ENCODE assay signal across 8 mouse cellular contexts in the genomic region with DNA sequence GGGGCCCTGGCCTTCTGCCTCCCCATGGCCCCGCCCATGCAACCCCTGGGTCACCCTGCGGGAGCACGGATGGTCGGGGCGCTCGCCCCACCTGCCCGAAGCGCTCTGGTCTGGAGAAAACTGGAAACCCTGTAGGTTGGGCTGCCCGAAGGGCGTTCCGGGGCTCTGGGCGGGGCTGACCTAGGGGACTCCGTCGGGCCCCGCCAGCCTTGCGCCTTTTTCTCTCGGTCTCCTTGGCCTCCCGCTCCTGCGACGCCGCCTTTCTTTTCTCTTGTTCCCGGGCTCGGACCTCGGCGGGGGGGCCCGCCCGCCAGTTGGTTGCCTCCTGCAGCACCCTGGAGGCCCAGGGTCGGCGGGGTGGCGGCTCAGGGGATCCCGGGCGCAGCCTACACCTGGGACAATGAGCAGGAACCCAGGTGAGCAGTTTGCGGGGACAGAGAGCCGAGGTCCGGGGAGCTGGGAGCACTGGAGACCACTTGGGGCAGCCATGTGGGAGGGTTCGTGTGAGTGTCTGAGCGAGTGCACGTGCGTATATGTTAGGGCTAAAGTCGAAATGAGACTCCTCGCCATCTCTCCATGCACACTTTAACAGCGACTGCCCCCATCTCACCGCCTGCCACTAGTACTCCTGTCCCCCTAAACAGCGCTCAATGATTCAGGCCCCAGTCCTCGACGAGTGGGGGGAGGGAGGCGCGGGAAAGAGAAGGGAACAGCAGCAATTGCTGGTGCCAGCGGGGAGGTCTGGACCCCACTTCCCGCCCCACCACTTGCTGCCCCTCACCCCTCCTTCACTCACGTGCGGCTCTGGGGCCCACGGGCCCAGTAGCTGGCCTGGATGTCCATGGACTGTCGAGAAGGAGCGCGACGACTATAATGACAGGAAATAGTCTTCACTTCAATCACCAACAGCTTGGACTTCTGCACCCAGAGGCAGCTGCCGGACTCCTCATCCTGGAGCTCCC. TPM values are rescaled to one million over a fixed set of nuclear protein-coding genes. Genes with fewer than 3 reads are reported as not detected.
DNase-seq lines count a peak whose midpoint lies in the region; ATAC-seq and TF ChIP-seq lines count a peak whose summit lies in the region.

No protein-coding gene starts in this region.

- H3K4me1 ChIP-seq in E14TG2a.4 (replicated peaks; ENCODE audit: low read depth, low read length): peaks cover 56% of the 10 kb centered on the region
- H3K4me1 ChIP-seq in forebrain, embryonic 10.5 days: peaks cover 65% of the 10 kb centered on the region
- peaks cover 24% of the 10 kb centered on the region for H3K4me1 ChIP-seq in kidney, embryonic 14.5 days (ENCODE audit: control insufficient read depth, insufficient read depth, low read length)
- H3K4me1 ChIP-seq in midbrain, embryonic 12.5 days: peaks cover 41% of the 10 kb centered on the region

- H3K27me3 ChIP-seq in E14TG2a.4 (ENCODE audit: insufficient read depth, low read length): peaks cover 80% of the 10 kb centered on the region
- H3K27me3 ChIP-seq in forebrain, embryonic 10.5 days (ENCODE audit: poor library complexity, severe bottlenecking): peaks cover 93% of the 10 kb centered on the region
- peaks cover 81% of the 10 kb centered on the region for H3K27me3 ChIP-seq in kidney, embryonic 14.5 days (ENCODE audit: control insufficient read depth, insufficient read depth, low read length)
- peaks cover 81% of the 10 kb centered on the region for H3K27me3 ChIP-seq in midbrain, embryonic 12.5 days

- peaks cover 11% of the 10 kb centered on the region for H3K36me3 ChIP-seq in E14TG2a.4 (ENCODE audit: insufficient read depth, low read length)
- peaks cover 13% of the 10 kb centered on the region for H3K36me3 ChIP-seq in forebrain, embryonic 10.5 days (replicated peaks)
- H3K36me3 ChIP-seq in kidney, embryonic 14.5 days (ENCODE audit: control insufficient read depth, insufficient read depth, low read length): no peaks in the 10 kb centered on the region
- peaks cover 8% of the 10 kb centered on the region; the same call in 1 of the 2 replicates for H3K36me3 ChIP-seq in midbrain, embryonic 12.5 days

- peak; percentile 34 for DNase-seq in gastrocnemius, postnatal 10 days
- DNase-seq in gastrocnemius, postnatal 25 days: no peak
- peak; percentile 40 for DNase-seq in forebrain, embryonic 10.5 days (ENCODE audit: extremely low spot score, low spot score)
- DNase-seq in left cerebral cortex, postnatal 4 days: no peak
- DNase-seq in cerebellum, adult 8-10 months: no peak

- peak overlapping the region; percentile 53 for H3K27ac ChIP-seq in forebrain, embryonic 10.5 days
- no peak overlapping the region for H3K27ac ChIP-seq in kidney, embryonic 14.5 days (ENCODE audit: low read depth, low read length)
- H3K27ac ChIP-seq in midbrain, embryonic 12.5 days (replicated peaks): no peak overlapping the region

- under 1% methylated on average over 58 of the region's 58 CpGs for WGBS in forebrain, embryonic 10.5 days
- WGBS in kidney, embryonic 14.5 days: under 1% methylated on average over 57 of the region's 58 CpGs
- under 1% methylated on average over 55 of the region's 58 CpGs for WGBS in midbrain, embryonic 12.5 days

- no peak for TF ChIP-seq CTCF in E14TG2a.4 (conservative IDR thresholded peaks at IDR 0.05; ENCODE audit: low read length)

- H3K9me3 ChIP-seq in E14TG2a.4 (ENCODE audit: low read length): no peaks in the 10 kb centered on the region
- no peaks in the 10 kb centered on the region for H3K9me3 ChIP-seq in forebrain, embryonic 10.5 days
- H3K9me3 ChIP-seq in kidney, embryonic 14.5 days (ENCODE audit: control insufficient read depth, low read length): no peaks in the 10 kb centered on the region
- H3K9me3 ChIP-seq in midbrain, embryonic 12.5 days: no peaks in the 10 kb centered on the region

- intact Hi-C loops in left cerebral cortex, postnatal 4 days (cut with DNase I): no loop called here

- peak overlapping the region; percentile 40 for H3K9ac ChIP-seq in kidney, embryonic 14.5 days (ENCODE audit: low read depth, low read length)
- H3K9ac ChIP-seq in midbrain, embryonic 12.5 days (replicated peaks): peak overlapping the region; percentile 39; the same call in 1 of the 2 replicates

- ATAC-seq in kidney, embryonic 14.5 days (ENCODE audit: low FRiP score, low TSS enrichment): 0 out of 2 replicates have a peak, but pooled peaks have one; percentile 22
- no peak for ATAC-seq in midbrain, embryonic 12.5 days (ENCODE audit: low FRiP score, low read depth)

- H3K4me3 ChIP-seq in E14TG2a.4 (replicated peaks; ENCODE audit: low read length): peak overlapping the region; percentile 72
- H3K4me3 ChIP-seq in forebrain, embryonic 10.5 days: peak overlapping the region; percentile 48
- peak overlapping the region; percentile 45 for H3K4me3 ChIP-seq in kidney, embryonic 14.5 days (ENCODE audit: low read length)
- H3K4me3 ChIP-seq in midbrain, embryonic 12.5 days: peak overlapping the region; percentile 47

- peak overlapping the region; percentile 58 for H3K4me2 ChIP-seq in kidney, embryonic 14.5 days (replicated peaks; ENCODE audit: low read depth, low read length)
- peak overlapping the region; percentile 66 for H3K4me2 ChIP-seq in midbrain, embryonic 12.5 days (replicated peaks)

RNA-seq across cellular contexts. Expression of a gene that starts 2.2 kb away (rescaled TPM):
- total RNA-seq in gastrocnemius, postnatal 10 days (2021): 1 to 10 TPM; 2.2 to 2.7 TPM
- total RNA-seq in gastrocnemius, postnatal 25 days (2021): under 1 TPM; 0.38 to 0.74 TPM
- polyA plus RNA-seq in forebrain, embryonic 10.5 days (2016; fragmentation: Nextera tagmentation; extraction: Ambion mirVana): 0.10 TPM in 1 of 2 replicates, not detected in the other
- 1.4 TPM in 2 replicates for polyA plus RNA-seq in kidney, embryonic 14.5 days (2014; fragmentation: Nextera tagmentation; extraction: Ambion mirVana)
- polyA plus RNA-seq in midbrain, embryonic 12.5 days (2016; fragmentation: Nextera tagmentation; extraction: Ambion mirVana): 0.61 and 1.3 TPM in 2 replicates
- 100 to 1,000 TPM; 113 to 118 TPM for total RNA-seq in left cerebral cortex, postnatal 4 days (2021)

RNA-seq across cellular contexts. Expression of a gene that starts 17.4 kb away (rescaled TPM):
- not detected for total RNA-seq in gastrocnemius, postnatal 10 days (2021)
- not detected for total RNA-seq in gastrocnemius, postnatal 25 days (2021)
- polyA plus RNA-seq in forebrain, embryonic 10.5 days (2016; fragmentation: Nextera tagmentation; extraction: Ambion mirVana): 0.49 and 1.3 TPM in 2 replicates
- not detected in 2 replicates for polyA plus RNA-seq in kidney, embryonic 14.5 days (2014; fragmentation: Nextera tagmentation; extraction: Ambion mirVana)
- 8.7 and 13.1 TPM in 2 replicates for polyA plus RNA-seq in midbrain, embryonic 12.5 days (2016; fragmentation: Nextera tagmentation; extraction: Ambion mirVana)
- total RNA-seq in left cerebral cortex, postnatal 4 days (2021): not detected

RNA-seq across cellular contexts. Expression of a gene that starts 24.2 kb away (rescaled TPM):
- 10 to 100 TPM; 35.8 to 36.6 TPM for total RNA-seq in gastrocnemius, postnatal 10 days (2021)
- total RNA-seq in gastrocnemius, postnatal 25 days (2021): 10 to 100 TPM; 43.6 to 43.9 TPM
- 90.4 and 93.5 TPM in 2 replicates for polyA plus RNA-seq in forebrain, embryonic 10.5 days (2016; fragmentation: Nextera tagmentation; extraction: Ambion mirVana)
- 67.8 and 83.7 TPM in 2 replicates for polyA plus RNA-seq in kidney, embryonic 14.5 days (2014; fragmentation: Nextera tagmentation; extraction: Ambion mirVana)
- 83.1 and 85.9 TPM in 2 replicates for polyA plus RNA-seq in midbrain, embryonic 12.5 days (2016; fragmentation: Nextera tagmentation; extraction: Ambion mirVana)
- 10 to 100 TPM; 35.0 to 38.1 TPM for total RNA-seq in left cerebral cortex, postnatal 4 days (2021)

RNA-seq across cellular contexts. Expression of a gene that starts 29.1 kb away (rescaled TPM):
- total RNA-seq in gastrocnemius, postnatal 10 days (2021): 1 to 10 TPM; 1.3 to 1.5 TPM
- 1 to 10 TPM in 1 of 2 experiments, under 1 TPM in 1; 0.79 to 1.7 TPM for total RNA-seq in gastrocnemius, postnatal 25 days (2021)
- polyA plus RNA-seq in forebrain, embryonic 10.5 days (2016; fragmentation: Nextera tagmentation; extraction: Ambion mirVana): 0.12 and 0.33 TPM in 2 replicates
- not detected in 2 replicates for polyA plus RNA-seq in kidney, embryonic 14.5 days (2014; fragmentation: Nextera tagmentation; extraction: Ambion mirVana)
- 0.14 and 0.34 TPM in 2 replicates for polyA plus RNA-seq in midbrain, embryonic 12.5 days (2016; fragmentation: Nextera tagmentation; extraction: Ambion mirVana)
- under 1 TPM; 0.36 to 0.40 TPM for total RNA-seq in left cerebral cortex, postnatal 4 days (2021)

RNA-seq across cellular contexts. Expression of a gene that starts 44.1 kb away (rescaled TPM):
- total RNA-seq in gastrocnemius, postnatal 10 days (2021): 10 to 100 TPM; 21.2 to 24.2 TPM
- 10 to 100 TPM in 1 of 2 experiments, 1 to 10 TPM in 1; 8.3 to 10.4 TPM for total RNA-seq in gastrocnemius, postnatal 25 days (2021)
- polyA plus RNA-seq in forebrain, embryonic 10.5 days (2016; fragmentation: Nextera tagmentation; extraction: Ambion mirVana): 42.1 and 42.5 TPM in 2 replicates
- polyA plus RNA-seq in kidney, embryonic 14.5 days (2014; fragmentation: Nextera tagmentation; extraction: Ambion mirVana): 29.8 and 39.7 TPM in 2 replicates
- polyA plus RNA-seq in midbrain, embryonic 12.5 days (2016; fragmentation: Nextera tagmentation; extraction: Ambion mirVana): 56.0 and 64.4 TPM in 2 replicates
- total RNA-seq in left cerebral cortex, postnatal 4 days (2021): 100 to 1,000 TPM; 318 to 348 TPM

Comparison
In these comparisons a context has a peak if more than half of its experiments do, and no peak if none do; other contexts are left out.
1. DNase-seq: peak in gastrocnemius, postnatal 10 days (single experiment) and forebrain, embryonic 10.5 days (single experiment); none in gastrocnemius, postnatal 25 days (single experiment), left cerebral cortex, postnatal 4 days (single experiment) and cerebellum, adult 8-10 months (single experiment).
2. RNA of a gene that starts 2.2 kb away (total RNA-seq): 113 to 118 TPM in left cerebral cortex, postnatal 4 days; 2.2 to 2.7 TPM in gastrocnemius, postnatal 10 days and 0.38 to 0.74 TPM in gastrocnemius, postnatal 25 days; every median in the first group is over 10 times any median in the second.
3. Peak in every context shown above with its lines, with median percentiles within 50 percentile points of each other: H3K4me3 ChIP-seq.